Mouse (Mus musculus) intestine, embryonic 16.5 days (tissue): ENCODE data around the gene Lrp4. TPM values are rescaled to one million over a fixed set of nuclear protein-coding genes. Genes with fewer than 3 reads are reported as not detected.

ENCODE experiments used
- ATAC-seq: fragments of 200-750 bp; cut with Nextera tagmentation; 2 replicates; pipeline ENCODE4 v1.8.0; 2017; ENCODE audit warnings: moderate TSS enrichment, moderate library complexity
- H3K27ac ChIP-seq: fragments of 300-500 bp; sonication (generic); 2 replicates; pipeline ENCODE4 v1.5.1; 2014; ENCODE audit warnings: mild to moderate bottlenecking, low read length
- H3K27me3 ChIP-seq: fragments of 300-500 bp; sonication (generic); replicated peaks from 2 replicates; pipeline ENCODE4 v1.6.1; 2014; ENCODE audit warnings: low read length, control low read depth, mixed read lengths; ENCODE audit not compliant: control insufficient read depth, insufficient read depth
- H3K36me3 ChIP-seq: fragments of 300-500 bp; sonication (generic); 2 replicates; pipeline ENCODE4 v1.6.1; 2014; ENCODE audit warnings: low read length, control low read depth; ENCODE audit not compliant: control insufficient read depth, insufficient read depth
- H3K4me1 ChIP-seq: fragments of 300-500 bp; sonication (generic); 2 replicates; pipeline ENCODE4 v1.6.1; 2014; ENCODE audit warnings: low read length, control low read depth, mixed read lengths; ENCODE audit not compliant: control insufficient read depth, insufficient read depth
- H3K4me2 ChIP-seq: fragments of 300-500 bp; sonication (generic); 2 replicates; pipeline ENCODE4 v1.6.1; 2014; ENCODE audit warnings: low read depth, low read length, control low read depth
- H3K4me3 ChIP-seq: fragments of 300-500 bp; sonication (generic); 2 replicates; pipeline ENCODE4 v1.5.1; 2014; ENCODE audit warnings: mild to moderate bottlenecking, low read length
- H3K9ac ChIP-seq: fragments of 300-500 bp; sonication (generic); 2 replicates; pipeline ENCODE4 v1.6.1; 2014; ENCODE audit warnings: low read depth, low read length
- H3K9me3 ChIP-seq: fragments of 300-500 bp; sonication (generic); 2 replicates; pipeline ENCODE4 v1.6.1; 2016; ENCODE audit warnings: low read length, control low read depth; ENCODE audit not compliant: control insufficient read depth
- WGBS: fragments of 180-500 bp; shearing (Covaris S2); extraction: QIAGEN DNeasy Blood & Tissue Kit; methylation state at CpG from one replicate; pipeline ENCODE4 v1.1.7; 2014; 5-methylcytosine and 5-hydroxymethylcytosine counted together
- polyA plus RNA-seq: library from polyadenylated mRNA; unstranded; fragments of >200 nt; fragmentation: Nextera tagmentation; extraction: Ambion mirVana; gene quantifications from 2 replicates; pipeline ENCODE4 v1.2.1, GENCODE M21; 2015

Gene Lrp4
- 8.2 and 8.3 TPM in 2 replicates for polyA plus RNA-seq

- ATAC-seq, result peak; percentile 65
- Histone ChIP-seq H3K4me1 (peaks cover 23% of the 10 kb centered on the region), H3K4me3 (peak within 1 kb of the TSS; percentile 79), H3K27ac (peak within 1 kb of the TSS; percentile 93), H3K36me3 (no peaks in the 10 kb centered on the region; the same call in 1 of the 2 replicates), H3K9ac (peak within 1 kb of the TSS; percentile 90), H3K27me3 (no peaks in the 10 kb centered on the region), H3K9me3 (no peaks in the 10 kb centered on the region), H3K4me2 (peak within 1 kb of the TSS; percentile 82)
- WGBS, result under 1% methylated on average over 34 of the region's 36 CpGs
Observed at GRCm38 (mm10) chr2:91457259-91457655, at the start of gene Lrp4. TSS of gene Lrp4 (plus strand) at chr2:91457511.

GRCm38 (mm10) chr2:91408031-91408430, 49.3 kb upstream of the Lrp4 start:
- no peak overlapping the region for H3K27ac ChIP-seq
- no peaks in the 10 kb centered on the region for H3K9me3 ChIP-seq
- ATAC-seq, result no peak
- peaks cover 7% of the 10 kb centered on the region; the same call in 1 of the 2 replicates for H3K4me1 ChIP-seq
- H3K4me3 ChIP-seq, result no peak overlapping the region
- no peak overlapping the region for H3K4me2 ChIP-seq
- H3K36me3 ChIP-seq, result no peaks in the 10 kb centered on the region
- WGBS, result 82% methylated on average over 2 of the region's 2 CpGs
- H3K27me3 ChIP-seq, result no peaks in the 10 kb centered on the region
- H3K9ac ChIP-seq, result no peak overlapping the region

- Histone ChIP-seq H3K4me1 (peaks cover 7% of the 10 kb centered on the region; the same call in 1 of the 2 replicates), H3K4me3 (no peak overlapping the region), H3K9me3 (no peaks in the 10 kb centered on the region), H3K36me3 (no peaks in the 10 kb centered on the region), H3K27me3 (no peaks in the 10 kb centered on the region), H3K27ac (no peak overlapping the region), H3K9ac (no peak overlapping the region), H3K4me2 (no peak overlapping the region)
- 59% methylated on average over 2 of the region's 2 CpGs for WGBS
- no peak for ATAC-seq
Observed at GRCm38 (mm10) chr2:91411473-91411872, 45.8 kb upstream of the Lrp4 start.

- Histone ChIP-seq H3K4me2 (no peak overlapping the region), H3K9me3 (no peaks in the 10 kb centered on the region), H3K4me1 (peaks cover 7% of the 10 kb centered on the region; the same call in 1 of the 2 replicates), H3K36me3 (no peaks in the 10 kb centered on the region), H3K4me3 (no peak overlapping the region), H3K9ac (no peak overlapping the region), H3K27ac (no peak overlapping the region), H3K27me3 (no peaks in the 10 kb centered on the region)
- 69% methylated on average over 5 of the region's 5 CpGs for WGBS
- no peak for ATAC-seq
Observed at GRCm38 (mm10) chr2:91412361-91412760, 45.0 kb upstream of the Lrp4 start.

GRCm38 (mm10) chr2:91413811-91414210, 43.5 kb upstream of the Lrp4 start:
- ATAC-seq, result no peak
- no peaks in the 10 kb centered on the region for H3K9me3 ChIP-seq
- no peak overlapping the region for H3K4me3 ChIP-seq
- H3K36me3 ChIP-seq, result no peaks in the 10 kb centered on the region
- H3K4me2 ChIP-seq, result no peak overlapping the region
- H3K9ac ChIP-seq, result no peak overlapping the region
- no peak overlapping the region for H3K27ac ChIP-seq
- no peaks in the 10 kb centered on the region for H3K27me3 ChIP-seq
- H3K4me1 ChIP-seq, result peaks cover 7% of the 10 kb centered on the region; the same call in 1 of the 2 replicates
- WGBS, result 80% methylated on average over 1 of the region's 1 CpGs

- no peaks in the 10 kb centered on the region for H3K27me3 ChIP-seq
- WGBS, result 91% methylated on average over 5 of the region's 5 CpGs
Observed at GRCm38 (mm10) chr2:91421641-91422040, 35.7 kb upstream of the Lrp4 start.

GRCm38 (mm10) chr2:91424061-91424720, 33.1 kb upstream of the Lrp4 start:
- Histone ChIP-seq H3K4me3 (no peak overlapping the region), H3K9ac (no peak overlapping the region), H3K4me1 (0 out of 2 replicates have a peak, but pooled peaks cover 3% of the 10 kb centered on the region), H3K27me3 (no peaks in the 10 kb centered on the region), H3K4me2 (no peak overlapping the region), H3K27ac (peak overlapping the region; percentile 20; the same call in 1 of the 2 replicates), H3K36me3 (no peaks in the 10 kb centered on the region), H3K9me3 (no peaks in the 10 kb centered on the region)
- ATAC-seq, result peak; percentile 86
- WGBS, result 66% methylated on average over 7 of the region's 7 CpGs

More at GRCm38 (mm10) chr2:91421641-91422040, 35.7 kb upstream of the Lrp4 start:
- Histone ChIP-seq H3K27ac (no peak overlapping the region), H3K4me3 (no peak overlapping the region), H3K9ac (no peak overlapping the region), H3K36me3 (no peaks in the 10 kb centered on the region), H3K4me2 (no peak overlapping the region), H3K9me3 (no peaks in the 10 kb centered on the region), H3K4me1 (0 out of 2 replicates have a peak, but pooled peaks cover 3% of the 10 kb centered on the region)
- no peak for ATAC-seq

GRCm38 (mm10) chr2:91426321-91426720, 31.0 kb upstream of the Lrp4 start:
- no peak for ATAC-seq

GRCm38 (mm10) chr2:91429146-91429545, 28.2 kb upstream of the Lrp4 start:
- H3K9ac ChIP-seq, result no peak overlapping the region
- ATAC-seq, result 0 out of 2 replicates have a peak, but pooled peaks have one; percentile 18
- H3K36me3 ChIP-seq, result no peaks in the 10 kb centered on the region
- WGBS, result 70% methylated on average over 3 of the region's 3 CpGs
- H3K4me2 ChIP-seq, result no peak overlapping the region
- no peaks in the 10 kb centered on the region for H3K9me3 ChIP-seq
- no peaks in the 10 kb centered on the region for H3K27me3 ChIP-seq
- H3K27ac ChIP-seq, result no peak overlapping the region
- peaks cover 4% of the 10 kb centered on the region; the same call in 1 of the 2 replicates for H3K4me1 ChIP-seq
- H3K4me3 ChIP-seq, result no peak overlapping the region

More at GRCm38 (mm10) chr2:91426321-91426720, 31.0 kb upstream of the Lrp4 start:
- H3K4me2 ChIP-seq, result no peak overlapping the region
- no peaks in the 10 kb centered on the region for H3K27me3 ChIP-seq
- WGBS, result 84% methylated on average over 1 of the region's 1 CpGs
- H3K9ac ChIP-seq, result no peak overlapping the region
- no peak overlapping the region for H3K4me3 ChIP-seq
- H3K4me1 ChIP-seq, result peaks cover 6% of the 10 kb centered on the region; the same call in 1 of the 2 replicates
- no peaks in the 10 kb centered on the region for H3K36me3 ChIP-seq
- H3K27ac ChIP-seq, result peak overlapping the region; percentile 8; the same call in 1 of the 2 replicates
- H3K9me3 ChIP-seq, result no peaks in the 10 kb centered on the region
